Mouse (Mus musculus): ENCODE measurements around the gene Mgrn1.

Mgrn1 gene

GRCm38 (mm10) chr16:4907972-4908371 lies 21.9 kb downstream of the Mgrn1 start:
- DNase-seq (ENCODE audit: low spot score in 2 of 2) = no peak

- no peak for DNase-seq (ENCODE audit: low spot score in 2 of 2)
Observed at GRCm38 (mm10) chr16:4909745-4910144, 23.7 kb downstream of the Mgrn1 start.

GRCm38 (mm10) chr16:4910758-4911157 lies 24.7 kb downstream of the Mgrn1 start:
- DNase-seq (ENCODE audit: low spot score in 2 of 2) = no peak

GRCm38 (mm10) chr16:4912074-4912648 lies 26.1 kb downstream of the Mgrn1 start:
- DNase-seq (ENCODE audit: low spot score in 2 of 2) = no peak

GRCm38 (mm10) chr16:4912907-4913782 lies 27.1 kb downstream of the Mgrn1 start:
- DNase-seq (ENCODE audit: low spot score in 2 of 2) = no peak

GRCm38 (mm10) chr16:4913783-4914735 lies 28.0 kb downstream of the Mgrn1 start:
- DNase-seq (ENCODE audit: low spot score in 2 of 2) = peak; percentile 78 to 94

- no peak for DNase-seq (ENCODE audit: low spot score in 2 of 2)
Observed at GRCm38 (mm10) chr16:4915931-4916330, 29.9 kb downstream of the Mgrn1 start.

- DNase-seq (ENCODE audit: low spot score in 2 of 2) = no peak
Observed at GRCm38 (mm10) chr16:4916608-4917007, 30.6 kb downstream of the Mgrn1 start.

GRCm38 (mm10) chr16:4920556-4920955 lies 34.5 kb downstream of the Mgrn1 start:
- no peak for DNase-seq (ENCODE audit: low spot score in 2 of 2)

GRCm38 (mm10) chr16:4922481-4922880 lies 36.4 kb downstream of the Mgrn1 start:
- DNase-seq (ENCODE audit: low spot score in 2 of 2) = no peak

GRCm38 (mm10) chr16:4923996-4924395 lies 37.9 kb downstream of the Mgrn1 start:
- no peak for DNase-seq (ENCODE audit: low spot score in 2 of 2)

- no peak for DNase-seq (ENCODE audit: low spot score in 2 of 2)
Observed at GRCm38 (mm10) chr16:4927967-4928366, 41.9 kb downstream of the Mgrn1 start.

GRCm38 (mm10) chr16:4928474-4928873 lies 42.4 kb downstream of the Mgrn1 start:
- DNase-seq (ENCODE audit: low spot score in 2 of 2) = no peak

- DNase-seq (ENCODE audit: low spot score in 2 of 2) = no peak
Observed at GRCm38 (mm10) chr16:4932429-4932828, 46.4 kb downstream of the Mgrn1 start.

- no peak for DNase-seq (ENCODE audit: low spot score in 2 of 2)
Observed at GRCm38 (mm10) chr16:4935430-4935829, 49.4 kb downstream of the Mgrn1 start.

- no peak for DNase-seq (ENCODE audit: low spot score in 2 of 2)
Observed at GRCm38 (mm10) chr16:4935931-4936703, 50.1 kb downstream of the Mgrn1 start.

GRCm38 (mm10) chr16:4937351-4938190 lies 51.5 kb downstream of the Mgrn1 start:
- no peak for DNase-seq (ENCODE audit: low spot score in 2 of 2)

- no peak for DNase-seq (ENCODE audit: low spot score in 2 of 2)
Observed at GRCm38 (mm10) chr16:4938461-4938860, 52.4 kb downstream of the Mgrn1 start, which contains the start of gene Nudt16l1. Nudt16l1 (plus strand) TSS chr16:4938761.

GRCm38 (mm10) chr16:4938989-4939388 lies 52.9 kb downstream of the Mgrn1 start:
- DNase-seq (ENCODE audit: low spot score in 2 of 2) = peak; percentile 90 to 96

- DNase-seq (ENCODE audit: low spot score in 2 of 2) = peak in 1 of 2 experiments; percentile 52
Observed at GRCm38 (mm10) chr16:4939412-4939811, 53.4 kb downstream of the Mgrn1 start.
